Mouse (Mus musculus): ENCODE results near the gene Prdm16. TPM values are rescaled to one million over a fixed set of nuclear protein-coding genes. Genes with fewer than 3 reads are reported as not detected.

The Prdm16 gene
- polyA plus RNA-seq, 1 experiment from 2014 or later: 115 TPM

- no peaks in the 10 kb centered on the region for H3K36me3 ChIP-seq
- 55% methylated on average over 12 of the region's 12 CpGs for WGBS
- H3K4me3 ChIP-seq (replicated peaks): no peak overlapping the region
- H3K9me3 ChIP-seq: no peaks in the 10 kb centered on the region
- H3K9ac ChIP-seq (replicated peaks): no peak overlapping the region
- 0 out of 2 replicates have a peak overlapping the region, but pooled peaks have one; percentile 19 for H3K27ac ChIP-seq
- H3K27me3 ChIP-seq: peaks cover 26% of the 10 kb centered on the region
- ATAC-seq (ENCODE audit: insufficient number of reproducible peaks, insufficient read depth, low FRiP score, low TSS enrichment, low read depth): no peak
- peaks cover 72% of the 10 kb centered on the region for H3K4me1 ChIP-seq (replicated peaks)
- no peak overlapping the region for H3K4me2 ChIP-seq
Observed at GRCm38 (mm10) chr4:154662681-154663215, 26.1 kb upstream of the Prdm16 start.

- Histone ChIP-seq H3K27ac (no peak overlapping the region), H3K4me3 (replicated peaks) (no peak overlapping the region), H3K36me3 (no peaks in the 10 kb centered on the region), H3K4me1 (replicated peaks) (peaks cover 77% of the 10 kb centered on the region), H3K9ac (replicated peaks) (no peak overlapping the region), H3K27me3 (peaks cover 14% of the 10 kb centered on the region), H3K4me2 (no peak overlapping the region), H3K9me3 (no peaks in the 10 kb centered on the region)
- no peak for ATAC-seq (ENCODE audit: insufficient number of reproducible peaks, insufficient read depth, low FRiP score, low TSS enrichment, low read depth)
- whole genome bisulfite sequencing: 36% methylated on average over 6 of the region's 6 CpGs
Observed at GRCm38 (mm10) chr4:154661256-154661655, 24.6 kb upstream of the Prdm16 start.

GRCm38 (mm10) chr4:154660025-154660424 is 23.4 kb upstream of the Prdm16 start:
- H3K9me3 ChIP-seq: no peaks in the 10 kb centered on the region
- no peak for ATAC-seq (ENCODE audit: insufficient number of reproducible peaks, insufficient read depth, low FRiP score, low TSS enrichment, low read depth)
- H3K4me1 ChIP-seq (replicated peaks): peaks cover 73% of the 10 kb centered on the region
- H3K9ac ChIP-seq (replicated peaks): no peak overlapping the region
- peaks cover 11% of the 10 kb centered on the region for H3K27me3 ChIP-seq
- H3K4me3 ChIP-seq (replicated peaks): no peak overlapping the region
- H3K27ac ChIP-seq: no peak overlapping the region
- no peak overlapping the region for H3K4me2 ChIP-seq
- H3K36me3 ChIP-seq: no peaks in the 10 kb centered on the region

- no peak for ATAC-seq (ENCODE audit: insufficient number of reproducible peaks, insufficient read depth, low FRiP score, low TSS enrichment, low read depth)
- no peak overlapping the region for H3K4me3 ChIP-seq (replicated peaks)
- peaks cover 42% of the 10 kb centered on the region for H3K4me1 ChIP-seq (replicated peaks)
- H3K27me3 ChIP-seq: no peaks in the 10 kb centered on the region; the same call in 1 of the 2 replicates
- no peak overlapping the region for H3K4me2 ChIP-seq
- no peak overlapping the region for H3K9ac ChIP-seq (replicated peaks)
- WGBS: 76% methylated on average over 15 of the region's 15 CpGs
- no peaks in the 10 kb centered on the region for H3K36me3 ChIP-seq
- H3K9me3 ChIP-seq: no peaks in the 10 kb centered on the region
- no peak overlapping the region for H3K27ac ChIP-seq
Observed at GRCm38 (mm10) chr4:154655134-154655910, 18.6 kb upstream of the Prdm16 start.

- Histone ChIP-seq H3K4me2 (no peak overlapping the region), H3K27me3 (no peaks in the 10 kb centered on the region; the same call in 1 of the 2 replicates), H3K9me3 (no peaks in the 10 kb centered on the region), H3K27ac (0 out of 2 replicates have a peak overlapping the region, but pooled peaks have one; percentile 23), H3K4me3 (replicated peaks) (no peak overlapping the region), H3K4me1 (replicated peaks) (peaks cover 37% of the 10 kb centered on the region), H3K9ac (replicated peaks) (no peak overlapping the region), H3K36me3 (no peaks in the 10 kb centered on the region)
- WGBS: 10% methylated on average over 5 of the region's 5 CpGs
- 0 out of 2 replicates have a peak, but pooled peaks have one; percentile 33 for ATAC-seq (ENCODE audit: insufficient number of reproducible peaks, insufficient read depth, low FRiP score, low TSS enrichment, low read depth)
Observed at GRCm38 (mm10) chr4:154652494-154652893, 15.8 kb upstream of the Prdm16 start.

GRCm38 (mm10) chr4:154649083-154649747 is 12.5 kb upstream of the Prdm16 start:
- no peak for ATAC-seq (ENCODE audit: insufficient number of reproducible peaks, insufficient read depth, low FRiP score, low TSS enrichment, low read depth)
- Histone ChIP-seq H3K4me3 (replicated peaks) (no peak overlapping the region), H3K9me3 (peaks cover 21% of the 10 kb centered on the region), H3K9ac (replicated peaks) (no peak overlapping the region; the same call in 1 of the 2 replicates), H3K4me2 (peak overlapping the region; percentile 1; the same call in 1 of the 2 replicates), H3K4me1 (replicated peaks) (peaks cover 31% of the 10 kb centered on the region), H3K27ac (peak overlapping the region; percentile 46; the same call in 1 of the 2 replicates), H3K36me3 (peaks cover 13% of the 10 kb centered on the region), H3K27me3 (no peaks in the 10 kb centered on the region)
- WGBS: 53% methylated on average over 19 of the region's 19 CpGs

GRCm38 (mm10) chr4:154642496-154642895 is 5.8 kb upstream of the Prdm16 start:
- Histone ChIP-seq H3K27ac (peak overlapping the region; percentile 100), H3K4me1 (replicated peaks) (peaks cover 53% of the 10 kb centered on the region), H3K9ac (replicated peaks) (0 out of 2 replicates have a peak overlapping the region, but pooled peaks have one; percentile 27), H3K4me2 (peak overlapping the region; percentile 82), H3K27me3 (peaks cover 45% of the 10 kb centered on the region), H3K9me3 (peaks cover 21% of the 10 kb centered on the region), H3K36me3 (peaks cover 13% of the 10 kb centered on the region), H3K4me3 (replicated peaks) (no peak overlapping the region)
- 6% methylated on average over 6 of the region's 6 CpGs for WGBS
- ATAC-seq (ENCODE audit: insufficient number of reproducible peaks, insufficient read depth, low FRiP score, low TSS enrichment, low read depth): no peak

GRCm38 (mm10) chr4:154641296-154642110 is 4.8 kb upstream of the Prdm16 start:
- H3K4me2 ChIP-seq: peak overlapping the region; percentile 82
- peaks cover 45% of the 10 kb centered on the region for H3K27me3 ChIP-seq
- peak overlapping the region; percentile 100 for H3K9ac ChIP-seq (replicated peaks)
- peaks cover 12% of the 10 kb centered on the region for H3K9me3 ChIP-seq
- H3K4me1 ChIP-seq (replicated peaks): peaks cover 53% of the 10 kb centered on the region
- ATAC-seq (ENCODE audit: insufficient number of reproducible peaks, insufficient read depth, low FRiP score, low TSS enrichment, low read depth): no peak
- peak overlapping the region; percentile 100 for H3K27ac ChIP-seq
- WGBS: 3% methylated on average over 32 of the region's 32 CpGs
- H3K4me3 ChIP-seq (replicated peaks): peak overlapping the region; percentile 93
- peaks cover 6% of the 10 kb centered on the region for H3K36me3 ChIP-seq

GRCm38 (mm10) chr4:154640443-154641295 is 4.0 kb upstream of the Prdm16 start:
- H3K4me3 ChIP-seq (replicated peaks): peak overlapping the region; percentile 93
- peaks cover 5% of the 10 kb centered on the region for H3K36me3 ChIP-seq
- 2% methylated on average over 20 of the region's 20 CpGs for WGBS
- peaks cover 5% of the 10 kb centered on the region; the same call in 1 of the 2 replicates for H3K9me3 ChIP-seq
- H3K9ac ChIP-seq (replicated peaks): peak overlapping the region; percentile 100
- peaks cover 45% of the 10 kb centered on the region for H3K27me3 ChIP-seq
- no peak for ATAC-seq (ENCODE audit: insufficient number of reproducible peaks, insufficient read depth, low FRiP score, low TSS enrichment, low read depth)
- H3K4me2 ChIP-seq: peak overlapping the region; percentile 82
- peaks cover 53% of the 10 kb centered on the region for H3K4me1 ChIP-seq (replicated peaks)
- peak overlapping the region; percentile 100 for H3K27ac ChIP-seq
